Mouse (Mus musculus) megakaryocyte-erythroid progenitor cell, adult 5-6 weeks (primary cell): Measurements from ENCODE around the gene Gstcd. TPM values are rescaled to one million over a fixed set of nuclear protein-coding genes. Genes with fewer than 3 reads are reported as not detected.

Experiments
- ATAC-seq: replicated peaks from 2 replicates; pipeline ENCODE4 v1.8.0; 2016; ENCODE audit warnings: mild to moderate bottlenecking, inconsistent platforms; ENCODE audit not compliant: severe bottlenecking, poor library complexity, low FRiP score, low TSS enrichment
- total RNA-seq, 2 experiments: library from RNA; stranded (forward) in 1 of 2; stranded (reverse) in 1 of 2; fragments of 200-1000, 215-1000 nt in 1 of 2; fragments of >200 nt in 1 of 2; fragmentation: Nextera tagmentation in 1 of 2; gene quantifications; 2 replicates each; pipeline ENCODE4 v1.2.3; 2014 to 2017

Gstcd gene
- total RNA-seq (2014; fragmentation: Nextera tagmentation) (24.8 and 38.4 TPM in 2 replicates), total RNA-seq (2017) (24.9 and 26.4 TPM in 2 replicates)

DNA sequence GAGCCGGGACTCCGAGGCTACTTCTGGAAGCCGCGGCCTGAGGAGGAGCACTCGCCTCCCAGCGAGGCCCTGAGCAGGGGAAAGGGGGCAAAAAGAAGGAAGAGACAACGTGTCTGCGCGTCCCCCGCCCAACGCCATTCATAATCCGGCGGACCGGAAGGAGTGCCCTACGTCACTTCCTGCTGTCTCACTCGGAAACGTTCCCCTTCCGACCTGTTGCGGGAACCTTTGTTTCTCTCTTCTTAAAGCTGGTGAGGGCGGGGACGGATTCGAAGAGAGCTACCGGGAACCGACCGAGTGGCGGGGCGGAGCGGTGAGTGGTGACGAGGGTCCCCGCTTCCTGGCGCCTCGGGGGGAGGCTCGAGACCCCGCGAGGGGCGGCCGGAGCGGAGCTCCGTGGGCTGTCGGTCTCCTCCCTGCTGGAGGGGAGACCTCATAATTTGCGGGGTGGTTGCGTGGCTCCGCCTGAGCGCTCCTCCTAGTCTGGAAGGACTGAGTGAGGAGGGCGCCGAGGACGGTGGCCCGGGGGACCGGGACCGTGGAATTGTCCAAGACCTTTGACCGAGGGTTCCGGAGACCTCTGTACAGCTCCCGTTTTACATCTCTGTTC is at the start of gene Gstcd, which contains the start of gene Ints12:
Gene Gstcd, minus strand, starts transcription at position 370 of the 610 bp plus-strand sequence.
Gene Ints12, plus strand, starts transcription at position 177 of the 610 bp plus-strand sequence.
- peak; percentile 84 for ATAC-seq

- ATAC-seq, result no peak
Observed at GRCm38 (mm10) chr3:133132611-133133010, 40.8 kb upstream of the Gstcd start.

DNA sequence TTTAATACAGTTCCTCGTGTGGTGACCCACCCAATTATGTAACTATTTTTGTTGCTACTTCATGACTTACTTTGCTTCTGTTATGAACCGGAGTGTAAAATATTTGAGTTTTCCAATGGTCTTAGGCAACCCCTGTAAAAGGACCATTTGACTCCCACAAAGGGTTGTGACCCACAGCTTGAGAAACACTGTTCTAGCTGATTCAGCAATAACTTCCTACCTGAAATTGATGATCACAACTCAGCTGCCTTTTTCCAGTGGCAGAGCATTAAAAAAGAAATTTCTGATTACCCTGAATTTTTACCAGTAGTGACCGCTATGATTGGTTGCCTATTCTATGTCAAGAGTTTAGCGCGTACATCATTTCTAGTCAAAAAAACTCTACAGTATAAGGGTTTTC is 39.5 kb upstream of the Gstcd start:
- ATAC-seq, result no peak

DNA sequence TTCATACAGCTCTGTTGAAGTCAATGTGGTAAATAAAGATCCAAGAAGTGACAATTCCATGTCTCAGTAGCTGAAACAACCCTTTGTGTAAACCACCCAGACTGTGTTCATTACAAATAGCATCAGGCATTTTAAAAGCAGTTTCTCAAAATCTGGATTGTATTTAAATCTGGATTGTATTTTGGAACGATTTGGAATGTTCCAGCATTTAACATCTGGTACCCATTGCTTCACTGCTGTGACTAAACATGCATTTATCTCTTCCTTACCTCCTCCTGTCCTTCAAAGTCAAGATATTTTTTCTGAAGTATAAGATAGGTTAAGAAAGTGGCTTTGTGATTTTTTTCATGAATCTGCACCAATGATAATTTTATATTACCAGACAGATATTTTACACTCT is 21.4 kb upstream of the Gstcd start:
- ATAC-seq, result no peak

GRCm38 (mm10) chr3:133111741-133112140 is 19.9 kb upstream of the Gstcd start:
- ATAC-seq, result peak; percentile 80

DNA sequence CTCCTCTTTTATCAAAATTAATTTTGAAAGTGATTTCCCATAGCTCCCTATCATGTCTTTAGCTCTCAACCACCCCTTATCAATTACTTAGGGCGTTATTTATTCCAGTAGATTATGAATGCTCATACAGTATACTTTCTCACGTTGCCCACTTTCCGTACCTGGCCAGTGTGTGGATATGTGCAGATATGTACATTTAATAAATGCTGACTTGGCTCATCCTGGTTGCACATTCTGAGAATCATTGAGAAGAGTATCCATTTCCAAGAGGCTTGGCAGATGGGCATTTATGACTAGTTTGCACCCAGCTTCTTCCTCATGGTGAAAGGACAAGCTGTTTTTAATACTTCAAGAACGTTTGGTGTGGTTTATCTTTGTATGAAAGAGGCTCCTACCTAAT is 18.0 kb upstream of the Gstcd start:
- no peak for ATAC-seq

DNA sequence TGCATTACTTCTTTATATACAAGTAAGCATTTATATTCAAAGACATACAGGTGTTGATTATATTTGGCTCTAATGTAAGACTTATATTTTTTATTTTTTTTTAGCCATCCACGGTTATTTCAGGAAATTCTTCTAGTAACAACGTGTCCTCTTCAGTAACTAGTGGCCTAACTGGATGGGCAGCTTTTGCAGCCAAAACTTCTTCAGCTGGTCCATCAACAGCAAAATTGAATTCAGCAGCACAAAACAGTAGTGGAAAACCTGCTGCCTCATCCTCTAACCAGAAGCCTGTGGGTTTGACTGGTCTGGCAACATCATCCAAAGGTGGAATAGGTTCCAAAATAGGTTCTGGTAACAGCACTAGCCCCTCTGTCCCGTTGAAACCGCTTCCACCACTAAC is 16.9 kb upstream of the Gstcd start:
- no peak for ATAC-seq

GRCm38 (mm10) chr3:133104436-133104835 is 12.6 kb upstream of the Gstcd start:
- ATAC-seq, result no peak

GRCm38 (mm10) chr3:133103768-133104167 is 11.9 kb upstream of the Gstcd start:
- ATAC-seq, result no peak

- ATAC-seq, result no peak
Observed at GRCm38 (mm10) chr3:133098909-133099308, 7.1 kb upstream of the Gstcd start.

DNA sequence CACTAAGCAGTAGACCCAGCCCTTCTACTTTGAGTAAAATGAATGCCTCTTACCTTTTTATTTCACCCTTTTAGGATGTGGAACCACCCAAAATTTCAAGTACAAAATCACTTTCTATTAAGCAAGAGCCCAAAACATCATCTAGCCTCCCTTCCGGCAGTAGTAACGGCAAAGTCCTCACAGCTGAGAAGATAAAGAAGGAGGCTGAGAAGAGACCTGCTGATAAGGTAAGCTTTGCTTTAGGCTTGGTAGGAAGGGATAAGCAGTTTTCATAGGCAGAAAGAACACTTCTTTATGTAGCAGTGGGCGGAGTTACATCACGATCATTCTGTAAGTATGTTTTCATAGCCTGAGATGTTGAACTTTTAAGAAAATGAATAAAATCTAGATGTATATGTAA is 6.5 kb upstream of the Gstcd start:
- ATAC-seq, result peak; percentile 93

DNA sequence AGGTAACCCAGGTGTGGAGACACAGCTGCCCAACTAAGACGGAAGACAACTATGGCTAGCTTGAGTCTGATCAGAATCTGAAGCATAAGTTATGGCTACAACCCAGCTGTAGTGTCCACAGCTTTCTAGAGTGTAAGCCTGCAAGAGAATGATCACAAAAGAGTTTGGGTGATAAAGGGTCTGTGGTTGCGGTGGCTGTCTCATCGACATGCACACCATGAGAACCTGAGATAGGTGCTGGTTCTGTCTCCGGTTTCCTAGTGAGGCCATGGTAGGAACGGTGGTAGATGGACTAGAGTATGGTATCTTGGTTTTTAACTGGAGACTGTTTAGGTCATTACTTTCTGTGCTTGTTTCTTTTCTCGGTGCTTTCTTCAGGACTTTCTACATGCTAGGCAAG is 6.1 kb upstream of the Gstcd start:
- ATAC-seq, result peak; percentile 85

DNA sequence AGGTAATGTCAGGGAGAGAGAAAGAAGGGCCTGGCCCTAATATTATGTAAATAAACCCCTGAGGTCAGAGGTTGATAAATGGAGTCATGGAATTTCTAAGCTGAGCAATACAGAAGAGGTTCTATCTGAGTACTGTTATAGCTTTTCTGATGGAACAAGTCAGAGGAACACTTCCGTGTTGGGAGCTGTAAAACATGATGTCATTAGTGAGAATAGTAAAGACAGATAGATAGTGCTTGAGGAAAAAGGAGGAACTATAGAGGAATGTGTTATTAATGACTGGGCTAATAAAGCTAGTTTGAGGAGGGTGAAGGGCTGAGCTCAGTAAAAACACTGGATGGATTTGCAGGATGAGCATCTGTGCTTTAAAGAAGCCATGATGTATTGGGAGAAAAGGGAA is 2.5 kb upstream of the Gstcd start:
- ATAC-seq, result no peak

DNA sequence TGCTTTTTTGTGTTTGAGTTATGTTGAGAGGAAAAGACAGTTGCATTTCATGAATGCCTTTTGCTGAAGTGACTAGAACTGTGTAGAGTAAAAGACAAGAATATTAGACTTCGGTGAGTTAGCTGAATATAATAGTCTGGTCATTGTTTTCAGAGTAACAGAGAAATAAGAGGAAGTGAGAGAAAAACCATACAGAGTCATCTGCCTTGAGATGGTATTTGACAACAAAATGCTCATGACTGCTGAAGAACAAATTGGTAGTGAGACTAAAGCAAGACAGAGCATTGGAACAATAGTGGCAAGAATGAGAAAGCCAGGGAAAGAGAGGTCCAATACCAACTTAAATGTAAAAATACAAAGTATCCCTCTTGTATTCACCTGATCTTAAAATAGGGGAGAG is 1.1 kb upstream of the Gstcd start:
- ATAC-seq, result no peak

DNA sequence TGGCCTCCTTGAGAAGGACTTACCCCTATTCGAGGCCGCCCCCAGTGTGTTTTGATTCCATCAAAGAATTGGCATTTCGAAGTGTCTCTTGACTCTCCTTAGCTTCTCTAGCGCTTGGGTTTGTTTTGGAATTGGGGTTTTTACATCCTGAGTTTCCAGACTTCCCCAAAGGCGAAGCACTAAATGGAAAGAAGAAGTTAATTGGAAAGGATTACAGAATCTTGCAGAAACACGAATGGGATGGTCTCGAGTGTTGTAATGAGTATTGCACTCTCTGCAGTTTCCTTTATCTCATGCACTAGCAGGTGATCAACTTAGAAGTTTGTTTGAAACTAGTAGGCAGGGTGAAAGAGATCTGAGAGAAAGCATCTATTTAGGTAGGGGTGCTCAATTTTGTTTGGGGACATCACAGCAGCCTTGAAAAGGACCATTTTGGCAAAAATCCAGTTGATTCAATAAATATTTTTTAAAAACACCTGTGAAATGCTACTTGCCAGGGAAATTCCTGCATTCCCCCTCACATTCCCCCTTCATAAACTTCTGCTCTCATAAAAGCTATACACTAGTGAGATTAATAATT is 531 bp upstream of the Gstcd start:
- 0 out of 2 replicates have a peak, but pooled peaks have one; percentile 3 for ATAC-seq

DNA sequence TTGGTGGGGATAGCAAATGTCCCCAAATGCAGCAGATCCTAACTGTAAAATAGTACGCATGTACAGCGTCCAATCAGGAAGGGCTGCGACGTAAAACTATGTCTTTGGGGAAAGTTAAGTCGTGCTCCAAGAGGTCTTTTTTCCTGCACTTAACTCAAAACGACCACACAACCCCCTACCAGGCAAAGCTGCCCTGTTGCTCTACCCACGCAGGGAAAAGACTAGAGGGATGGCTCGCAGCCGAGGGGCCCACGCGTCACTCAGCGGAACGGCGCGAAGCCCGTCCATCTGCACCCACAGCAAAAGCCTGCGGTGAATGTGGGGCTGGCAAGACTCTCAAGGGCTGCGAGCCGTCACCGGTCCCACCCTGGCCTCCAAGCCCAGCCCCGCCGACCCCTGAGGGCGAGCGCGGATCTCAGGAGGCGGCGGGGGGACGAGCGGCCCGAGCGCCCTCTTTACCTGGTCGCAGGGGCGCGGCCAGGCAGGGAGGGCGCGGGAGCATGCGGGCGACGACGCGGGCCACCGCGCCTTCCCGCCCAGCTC is 641 bp downstream of the Gstcd start:
- ATAC-seq, result peak; percentile 58

GRCm38 (mm10) chr3:133090247-133091120 is 1.3 kb downstream of the Gstcd start:
- ATAC-seq, result no peak

DNA sequence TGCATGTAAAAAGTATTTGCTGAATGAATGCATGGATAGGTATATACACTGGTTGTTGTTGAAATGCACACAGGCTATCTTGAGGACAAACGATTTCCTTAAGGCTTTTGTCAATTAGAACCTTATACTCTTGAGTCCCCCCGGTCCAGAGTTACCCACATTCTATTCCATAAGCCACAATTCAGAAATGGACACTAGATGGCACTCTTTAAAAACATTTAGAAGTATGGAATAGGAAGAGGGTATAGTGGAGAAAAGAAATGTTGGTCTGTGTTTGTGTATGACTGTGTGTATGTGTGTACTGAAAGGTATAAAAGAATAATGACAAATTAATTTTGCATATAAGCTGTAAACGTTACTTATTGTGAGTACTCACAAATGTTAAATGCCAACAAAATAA is 6.0 kb downstream of the Gstcd start:
- peak; percentile 93 for ATAC-seq

DNA sequence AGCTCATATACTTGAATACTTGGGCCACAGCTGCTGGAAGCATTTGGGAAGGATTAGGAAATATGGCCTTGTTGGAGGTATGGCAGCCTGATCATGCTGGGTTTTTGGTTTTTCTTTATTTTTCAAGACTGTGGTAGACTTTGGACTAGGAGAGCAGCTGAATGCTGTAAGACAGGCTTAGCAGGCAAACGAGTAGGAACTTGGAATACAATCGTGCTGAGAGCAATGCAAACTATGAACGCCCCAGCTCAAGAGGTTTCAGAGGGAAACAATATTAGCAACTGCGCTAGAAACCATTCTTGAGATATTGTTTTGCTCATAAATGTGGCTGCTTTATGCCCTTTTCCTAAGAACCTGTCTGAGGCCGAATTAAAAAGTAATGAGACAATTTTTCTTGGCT is 9.1 kb downstream of the Gstcd start:
- no peak for ATAC-seq

DNA sequence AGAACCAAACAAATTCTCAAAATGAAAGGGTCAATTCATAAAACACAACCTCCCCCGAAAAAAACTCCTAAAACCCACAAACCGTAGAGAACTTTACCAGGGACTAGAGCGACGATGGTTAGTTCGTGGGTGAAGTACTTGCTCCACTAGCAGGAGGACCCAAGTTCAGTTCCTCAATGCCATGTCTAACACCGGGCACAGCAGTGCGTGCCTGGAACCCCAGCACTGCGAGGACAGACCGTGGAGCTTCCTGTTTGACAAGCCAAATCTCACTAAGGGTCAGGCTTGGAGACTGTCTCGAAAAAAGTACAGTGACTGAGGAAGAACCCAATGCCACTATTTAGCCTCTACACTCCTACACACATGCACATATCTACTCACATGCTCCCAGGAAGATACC is 16.3 kb downstream of the Gstcd start:
- no peak for ATAC-seq
